Mouse (Mus musculus) erythroblast, embryonic 14.5 days (primary cell): ENCODE measurements around the gene Hsp90ab1.

Source experiments
- GATA1 ChIP-seq: IDR thresholded peaks from 2 replicates; pipeline ENCODE4 v1.6.1; 2012; ENCODE audit warnings: low read length, inconsistent platforms, mixed read lengths
- TAL1 ChIP-seq: IDR thresholded peaks from 3 replicates; pipeline ENCODE4 v1.6.1; 2012; ENCODE audit warnings: low read length, inconsistent platforms, mixed read lengths

DNA sequence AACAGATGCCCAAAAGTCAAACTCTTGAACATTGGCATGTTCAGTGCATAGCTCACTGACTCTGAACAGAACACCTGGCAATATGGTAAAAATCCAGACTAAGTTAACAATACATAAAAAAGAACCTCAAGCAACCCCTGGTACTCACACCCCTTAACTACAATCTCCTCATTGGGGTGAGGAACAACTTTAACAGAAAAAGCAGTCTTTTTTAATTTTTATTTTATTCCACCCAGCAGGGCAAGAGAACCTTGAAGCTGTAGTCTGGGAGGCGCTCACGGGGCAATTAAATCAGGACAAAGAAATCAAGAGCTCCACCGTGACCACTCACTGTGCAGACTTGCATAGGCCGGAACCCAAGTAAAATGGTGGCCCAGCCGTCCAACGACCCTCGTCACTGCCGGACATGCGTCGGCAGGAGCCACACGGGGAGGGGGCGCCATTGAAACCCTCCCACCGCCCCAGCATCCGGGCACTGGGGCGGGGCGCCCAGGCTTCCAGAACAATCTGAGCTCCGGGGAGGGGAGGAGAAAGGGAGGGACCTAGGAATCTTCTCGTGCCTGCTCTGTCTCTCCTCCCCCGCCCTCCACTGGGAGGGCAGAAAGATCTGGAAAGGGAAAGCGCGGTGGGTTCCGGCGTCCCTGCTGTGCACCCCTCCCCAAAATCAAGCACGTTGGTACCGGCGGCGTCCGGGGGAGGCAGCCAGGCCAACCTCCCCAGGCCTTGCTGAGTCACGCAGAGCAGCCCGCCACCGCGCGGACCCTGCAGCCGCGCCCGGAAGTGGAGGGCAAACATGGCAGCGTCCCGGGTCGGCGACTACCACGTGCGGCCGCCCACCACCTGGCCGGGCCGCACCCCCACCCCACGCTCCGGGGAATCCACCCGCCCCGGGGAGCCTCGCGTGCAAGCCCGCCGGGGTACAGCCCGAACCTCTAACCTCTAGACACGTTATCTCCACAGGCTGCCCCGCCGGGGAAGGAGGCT is 676 bp downstream of the Hsp90ab1 start:
- no peak for TF ChIP-seq GATA1
- TF ChIP-seq TAL1, result no peak
